Mouse (Mus musculus): Measurements from ENCODE around the gene Ccnt1. TPM values are rescaled to one million over a fixed set of nuclear protein-coding genes. Genes with fewer than 3 reads are reported as not detected.
A peak's percentile ranks its signal among the peaks of the same experiment; 100 is the strongest.
"Not testable (repeated sequence)": the region's sequence is repeated elsewhere in the genome, so short reads cannot be mapped to it uniquely, and the experiment has no call there.

The Ccnt1 gene
- polyA plus RNA-seq, 1 experiment = 18.1 TPM

DNA sequence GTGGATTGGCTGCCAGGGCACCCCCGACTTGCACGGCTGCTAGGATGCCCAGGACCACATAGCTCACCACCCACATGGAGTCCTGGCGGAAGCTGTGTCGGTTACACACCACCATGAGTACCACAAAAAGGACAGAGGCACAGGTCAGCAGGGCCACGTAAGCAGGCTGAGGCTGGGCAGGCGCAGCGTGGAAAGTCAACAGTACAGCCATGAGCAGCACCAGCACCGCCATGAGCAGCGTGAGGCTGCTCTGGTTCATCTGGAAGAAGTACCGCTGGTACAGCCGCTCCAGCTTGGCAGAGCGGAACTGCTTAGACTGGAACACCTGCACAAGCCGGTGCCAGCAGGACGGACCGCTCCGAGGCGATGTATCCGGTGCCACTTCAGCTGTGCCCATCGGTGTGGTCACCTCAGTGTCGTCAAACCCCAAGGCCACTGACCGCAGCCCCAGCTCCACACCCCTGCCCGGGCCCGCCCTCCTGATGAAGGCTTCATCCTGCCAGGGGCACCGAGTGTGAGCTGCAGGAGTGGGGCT is 33.4 kb upstream of the Ccnt1 start:
- peak overlapping the region; percentile 4; the same call in 1 of the 2 replicates for H3K27ac ChIP-seq (replicated peaks; ENCODE audit: low read depth, low read length)
- no peak overlapping the region for H3K4me3 ChIP-seq (ENCODE audit: insufficient read depth, low read depth, low read length)
- H3K4me1 ChIP-seq (ENCODE audit: control insufficient read depth, insufficient read depth, insufficient read length, low read length) = peaks cover 28% of the 10 kb centered on the region

GRCm38 (mm10) chr15:98602921-98603458 is 32.3 kb upstream of the Ccnt1 start:
- Histone ChIP-seq H3K27ac (replicated peaks; ENCODE audit: low read depth, low read length) (peak overlapping the region; percentile 40), H3K4me3 (ENCODE audit: insufficient read depth, low read depth, low read length) (peak overlapping the region; percentile 43), H3K4me1 (ENCODE audit: control insufficient read depth, insufficient read depth, insufficient read length, low read length) (peaks cover 28% of the 10 kb centered on the region)

GRCm38 (mm10) chr15:98602191-98602881 is 31.6 kb upstream of the Ccnt1 start:
- peaks cover 28% of the 10 kb centered on the region for H3K4me1 ChIP-seq (ENCODE audit: control insufficient read depth, insufficient read depth, insufficient read length, low read length)
- H3K4me3 ChIP-seq (ENCODE audit: insufficient read depth, low read depth, low read length) = peak overlapping the region; percentile 43

DNA sequence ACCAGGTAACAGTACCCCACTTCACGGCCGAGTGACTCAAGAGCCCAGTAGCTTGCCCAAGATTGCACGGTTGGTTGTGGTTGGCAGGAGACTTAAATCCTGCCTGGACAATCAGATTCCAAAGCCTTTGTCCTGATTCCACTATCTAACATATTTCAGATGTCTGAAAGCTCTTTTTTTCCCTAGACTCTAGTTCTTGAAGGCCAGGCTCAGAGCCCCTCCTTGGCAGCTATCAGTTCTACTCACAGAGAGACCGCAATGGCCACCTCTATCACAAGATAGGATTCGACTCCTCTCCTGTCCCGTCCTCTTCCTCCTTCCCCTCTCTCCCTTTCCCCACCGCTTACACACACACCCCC is 31.1 kb upstream of the Ccnt1 start:
- peak overlapping the region; percentile 32 for H3K27ac ChIP-seq (replicated peaks; ENCODE audit: low read depth, low read length)
- peak overlapping the region; percentile 43 for H3K4me3 ChIP-seq (ENCODE audit: insufficient read depth, low read depth, low read length)

More at GRCm38 (mm10) chr15:98602191-98602881, 31.6 kb upstream of the Ccnt1 start:
- peak overlapping the region; percentile 40 for H3K27ac ChIP-seq (replicated peaks; ENCODE audit: low read depth, low read length)

GRCm38 (mm10) chr15:98600036-98600709 is 29.4 kb upstream of the Ccnt1 start:
- no peak overlapping the region for H3K27ac ChIP-seq (replicated peaks; ENCODE audit: low read depth, low read length)
- H3K4me3 ChIP-seq (ENCODE audit: insufficient read depth, low read depth, low read length) = no peak overlapping the region
- peaks cover 20% of the 10 kb centered on the region for H3K4me1 ChIP-seq (ENCODE audit: control insufficient read depth, insufficient read depth, insufficient read length, low read length)

More for the DNA sequence above, 31.1 kb upstream of the Ccnt1 start:
- peaks cover 26% of the 10 kb centered on the region for H3K4me1 ChIP-seq (ENCODE audit: control insufficient read depth, insufficient read depth, insufficient read length, low read length)

- no peak overlapping the region for H3K4me3 ChIP-seq (ENCODE audit: insufficient read depth, low read depth, low read length)
- H3K27ac ChIP-seq (replicated peaks; ENCODE audit: low read depth, low read length) = no peak overlapping the region
Observed at GRCm38 (mm10) chr15:98596609-98597008, 25.9 kb upstream of the Ccnt1 start.

GRCm38 (mm10) chr15:98595049-98595448 is 24.3 kb upstream of the Ccnt1 start:
- no peak overlapping the region for H3K27ac ChIP-seq (replicated peaks; ENCODE audit: low read depth, low read length)
- H3K4me3 ChIP-seq (ENCODE audit: insufficient read depth, low read depth, low read length) = no peak overlapping the region
- H3K4me1 ChIP-seq (ENCODE audit: control insufficient read depth, insufficient read depth, insufficient read length, low read length) = no peaks in the 10 kb centered on the region

More at GRCm38 (mm10) chr15:98596609-98597008, 25.9 kb upstream of the Ccnt1 start:
- H3K4me1 ChIP-seq (ENCODE audit: control insufficient read depth, insufficient read depth, insufficient read length, low read length) = peaks cover 2% of the 10 kb centered on the region; the same call in 1 of the 2 replicates

- Histone ChIP-seq H3K4me3 (ENCODE audit: insufficient read depth, low read depth, low read length) (no peak overlapping the region), H3K4me1 (ENCODE audit: control insufficient read depth, insufficient read depth, insufficient read length, low read length) (no peaks in the 10 kb centered on the region), H3K27ac (replicated peaks; ENCODE audit: low read depth, low read length) (no peak overlapping the region)
Observed at GRCm38 (mm10) chr15:98594193-98594592, 23.5 kb upstream of the Ccnt1 start.

GRCm38 (mm10) chr15:98591396-98591795 is 20.7 kb upstream of the Ccnt1 start:
- Histone ChIP-seq H3K4me1 (ENCODE audit: control insufficient read depth, insufficient read depth, insufficient read length, low read length) (no peaks in the 10 kb centered on the region), H3K27ac (replicated peaks; ENCODE audit: low read depth, low read length) (0 out of 2 replicates have a peak overlapping the region, but pooled peaks have one; percentile 47), H3K4me3 (ENCODE audit: insufficient read depth, low read depth, low read length) (no peak overlapping the region)

- Histone ChIP-seq H3K27ac (replicated peaks; ENCODE audit: low read depth, low read length) (no peak overlapping the region), H3K4me3 (ENCODE audit: insufficient read depth, low read depth, low read length) (no peak overlapping the region), H3K4me1 (ENCODE audit: control insufficient read depth, insufficient read depth, insufficient read length, low read length) (no peaks in the 10 kb centered on the region; the same call in 1 of the 2 replicates)
Observed at GRCm38 (mm10) chr15:98589640-98590336, 19.1 kb upstream of the Ccnt1 start.

DNA sequence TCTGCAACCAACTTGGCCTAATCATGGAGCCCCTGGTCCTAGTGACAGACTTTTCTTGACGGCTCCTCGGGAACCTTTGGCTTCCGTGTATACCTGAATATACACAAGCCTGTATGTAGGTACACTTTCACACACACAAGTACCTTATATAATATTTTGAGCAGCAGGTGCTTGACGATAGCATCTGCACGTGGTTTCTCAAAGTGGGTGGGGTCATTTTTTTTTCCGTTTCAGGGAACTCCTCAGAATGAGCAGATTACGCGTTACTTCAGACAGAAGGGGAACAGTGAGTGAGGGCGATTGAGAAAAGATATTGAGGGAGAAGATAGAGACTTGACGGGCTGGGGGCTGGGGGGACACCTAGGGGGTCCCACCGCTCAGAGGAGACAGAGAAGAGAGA is 17.0 kb upstream of the Ccnt1 start:
- H3K4me1 ChIP-seq (ENCODE audit: control insufficient read depth, insufficient read depth, insufficient read length, low read length) = no peaks in the 10 kb centered on the region; the same call in 1 of the 2 replicates
- H3K27ac ChIP-seq (replicated peaks; ENCODE audit: low read depth, low read length) = no peak overlapping the region
- no peak overlapping the region for H3K4me3 ChIP-seq (ENCODE audit: insufficient read depth, low read depth, low read length)

- not testable (repeated sequence) for H3K4me3 ChIP-seq (ENCODE audit: insufficient read depth, low read depth, low read length); H3K4me1 ChIP-seq (ENCODE audit: control insufficient read depth, insufficient read depth, insufficient read length, low read length)
- H3K27ac ChIP-seq (replicated peaks; ENCODE audit: low read depth, low read length) = peak overlapping the region; percentile 48; the same call in 1 of the 2 replicates
Observed at GRCm38 (mm10) chr15:98586141-98586540, 15.4 kb upstream of the Ccnt1 start.

- Histone ChIP-seq H3K27ac (replicated peaks; ENCODE audit: low read depth, low read length) (peak overlapping the region; percentile 48), H3K4me3 (ENCODE audit: insufficient read depth, low read depth, low read length) (no peak overlapping the region), H3K4me1 (ENCODE audit: control insufficient read depth, insufficient read depth, insufficient read length, low read length) (peaks cover 4% of the 10 kb centered on the region)
Observed at GRCm38 (mm10) chr15:98585421-98585820, 14.7 kb upstream of the Ccnt1 start.

GRCm38 (mm10) chr15:98582996-98583395 is 12.3 kb upstream of the Ccnt1 start:
- Histone ChIP-seq H3K27ac (replicated peaks; ENCODE audit: low read depth, low read length) (no peak overlapping the region), H3K4me3 (ENCODE audit: insufficient read depth, low read depth, low read length) (no peak overlapping the region), H3K4me1 (ENCODE audit: control insufficient read depth, insufficient read depth, insufficient read length, low read length) (peaks cover 4% of the 10 kb centered on the region)

DNA sequence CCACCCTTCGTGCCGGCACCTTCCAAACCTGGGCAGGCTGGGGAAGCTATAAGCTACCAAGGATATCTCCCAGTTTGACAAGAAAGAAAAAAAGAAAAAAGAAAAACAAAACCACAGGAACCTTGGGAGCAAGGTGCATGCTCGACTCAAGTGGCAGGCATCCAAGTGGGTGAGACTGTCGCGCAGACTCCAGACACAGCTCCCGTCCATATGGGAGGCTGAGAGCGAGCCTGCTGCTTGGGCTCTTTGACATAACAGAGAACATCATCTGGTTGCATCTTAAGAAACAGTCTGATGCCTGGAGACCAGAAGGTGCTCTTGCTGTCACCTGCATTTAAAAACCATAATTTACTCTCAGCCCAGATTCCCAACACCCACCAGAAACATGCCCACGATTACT is 11.7 kb upstream of the Ccnt1 start:
- no peak overlapping the region for H3K4me3 ChIP-seq (ENCODE audit: insufficient read depth, low read depth, low read length)
- H3K4me1 ChIP-seq (ENCODE audit: control insufficient read depth, insufficient read depth, insufficient read length, low read length) = peaks cover 4% of the 10 kb centered on the region
- 0 out of 2 replicates have a peak overlapping the region, but pooled peaks have one; percentile 14 for H3K27ac ChIP-seq (replicated peaks; ENCODE audit: low read depth, low read length)

Measured in brown adipose tissue, adult 24 weeks (tissue).